Mouse (Mus musculus) myocyte (in vitro differentiated cells): ENCODE data around the gene Xylt1. TPM values are rescaled to one million over a fixed set of nuclear protein-coding genes. Genes with fewer than 3 reads are reported as not detected.

ENCODE experiments used
- H3K27me3 ChIP-seq: one replicate; pipeline ENCODE4 v1.6.1; 2011; ENCODE audit not compliant: control insufficient read depth, insufficient read depth, insufficient read length
- H3K36me3 ChIP-seq: one replicate; pipeline ENCODE4 v1.6.1; 2011; ENCODE audit not compliant: control insufficient read depth, insufficient read depth
- H3K4me2 ChIP-seq: one replicate; pipeline ENCODE4 v1.6.1; 2011; ENCODE audit warnings: low read depth, control low read depth
- H3K4me3 ChIP-seq: one replicate; pipeline ENCODE4 v1.5.1; 2011; ENCODE audit warnings: mild to moderate bottlenecking, control low read depth, moderate library complexity
- H3K79me2 ChIP-seq: one replicate; pipeline ENCODE4 v1.6.1; 2011; ENCODE audit not compliant: control insufficient read depth, insufficient read depth
- H3ac ChIP-seq: one replicate; pipeline ENCODE4 v1.6.1; 2011; ENCODE audit not compliant: control insufficient read depth, insufficient read length
- CEBPB ChIP-seq: IDR thresholded peaks from 2 replicates; pipeline ENCODE4 v1.6.1; 2011; ENCODE audit warnings: mild to moderate bottlenecking, moderate library complexity; ENCODE audit not compliant: poor library complexity, insufficient read depth, severe bottlenecking
- E2F4 ChIP-seq: IDR thresholded peaks from one replicate; pipeline ENCODE4 v1.6.1; 2011; ENCODE audit warnings: mild to moderate bottlenecking, control low read depth, moderate library complexity; ENCODE audit not compliant: insufficient read depth
- MAX ChIP-seq: IDR thresholded peaks from one replicate; pipeline ENCODE4 v1.6.1; 2011; ENCODE audit warnings: low read depth, mild to moderate bottlenecking, control low read depth
- MYOD1 ChIP-seq, 3 experiments: IDR thresholded peaks; one replicate each; pipeline ENCODE4 v1.6.1; 2011; ENCODE audit warnings: control low read depth in 2 of 3, low read depth in 2 of 3, mild to moderate bottlenecking in 2 of 3, moderate library complexity in 1 of 3; ENCODE audit not compliant: insufficient read length in 2 of 3, control insufficient read depth in 1 of 3
- MYOG ChIP-seq, 3 experiments: IDR thresholded peaks; one replicate each; pipeline ENCODE4 v1.6.1; 2011; ENCODE audit warnings: control low read depth in 2 of 3, low read depth in 2 of 3, mild to moderate bottlenecking in 2 of 3; ENCODE audit not compliant: insufficient read length in 2 of 3, control insufficient read depth in 1 of 3, insufficient read depth in 1 of 3
- POLR2A ChIP-seq: IDR thresholded peaks from one replicate; pipeline ENCODE4 v1.6.1; 2011; ENCODE audit warnings: low read depth, mild to moderate bottlenecking, control low read depth, moderate library complexity; ENCODE audit not compliant: insufficient read length
- POLR2AphosphoS2 ChIP-seq: IDR thresholded peaks from one replicate; pipeline ENCODE4 v1.6.1; 2011; ENCODE audit warnings: low read depth, control low read depth; ENCODE audit not compliant: insufficient read length
- REST ChIP-seq: IDR thresholded peaks from one replicate; pipeline ENCODE4 v1.6.1; 2011; ENCODE audit warnings: mild to moderate bottlenecking, control low read depth, moderate library complexity; ENCODE audit not compliant: insufficient read depth, insufficient read length
- SRF ChIP-seq: IDR thresholded peaks from one replicate; pipeline ENCODE4 v1.6.1; 2011; ENCODE audit warnings: low read depth; ENCODE audit not compliant: control insufficient read depth, insufficient read length
- TCF12 ChIP-seq: IDR thresholded peaks from one replicate; pipeline ENCODE4 v1.6.1; 2011; ENCODE audit warnings: mild to moderate bottlenecking, control low read depth; ENCODE audit not compliant: poor library complexity, insufficient read depth, severe bottlenecking
- TCF3 ChIP-seq: IDR thresholded peaks from one replicate; pipeline ENCODE4 v1.6.1; 2011; ENCODE audit warnings: low read depth, control low read depth; ENCODE audit not compliant: insufficient read length
- USF1 ChIP-seq: IDR thresholded peaks from one replicate; pipeline ENCODE4 v1.6.1; 2011; ENCODE audit warnings: low read depth, mild to moderate bottlenecking, control low read depth, moderate library complexity
- polyA plus RNA-seq: library from polyadenylated mRNA; unstranded; fragments of >200 nt; fragmentation: generic; extraction: Trizol; gene quantifications from one replicate; pipeline ENCODE4 v1.2.1, GENCODE M21; 2012; ENCODE audit warnings: missing spikeins

Xylt1 gene
- polyA plus RNA-seq, 1 experiment: not detected

GRCm38 (mm10) chr7:117362493-117362892, 18.3 kb upstream of the Xylt1 start:
- Histone ChIP-seq H3K4me3 (no peak overlapping the region), H3K36me3 (no peaks in the 10 kb centered on the region), H3K27me3 (no peaks in the 10 kb centered on the region), H3K4me2 (no peak overlapping the region), H3ac (no peak overlapping the region), H3K79me2 (no peaks in the 10 kb centered on the region)
- TF ChIP-seq CEBPB (no peak), E2F4 (no peak), TCF3 (no peak), POLR2A (no peak), POLR2AphosphoS2 (no peak), MYOG (IDR thresholded peaks at IDR 0.05; ENCODE audit: control insufficient read depth in 1 of 3, insufficient read depth in 1 of 3, insufficient read length in 2 of 3, low read depth in 2 of 3) (no peak), MYOD1 (IDR thresholded peaks at IDR 0.05; ENCODE audit: control insufficient read depth in 1 of 3, insufficient read length in 2 of 3, low read depth in 2 of 3) (no peak), USF1 (no peak), REST (no peak), SRF (no peak), TCF12 (no peak), MAX (no peak)

GRCm38 (mm10) chr7:117368647-117369289, 12.0 kb upstream of the Xylt1 start:
- no peak for TF ChIP-seq CEBPB
- H3K27me3 ChIP-seq: no peaks in the 10 kb centered on the region
- no peak overlapping the region for H3K4me2 ChIP-seq
- H3K4me3 ChIP-seq: no peak overlapping the region
- H3ac ChIP-seq: no peak overlapping the region
- H3K36me3 ChIP-seq: no peaks in the 10 kb centered on the region
- no peaks in the 10 kb centered on the region for H3K79me2 ChIP-seq

GRCm38 (mm10) chr7:117369290-117369941, 11.4 kb upstream of the Xylt1 start:
- Histone ChIP-seq H3K4me3 (no peak overlapping the region), H3K27me3 (no peaks in the 10 kb centered on the region), H3K4me2 (no peak overlapping the region), H3K36me3 (no peaks in the 10 kb centered on the region), H3K79me2 (no peaks in the 10 kb centered on the region), H3ac (no peak overlapping the region)
- TF ChIP-seq MYOD1 (IDR thresholded peaks at IDR 0.05; ENCODE audit: control insufficient read depth in 1 of 3, insufficient read length in 2 of 3, low read depth in 2 of 3): no peak
- TF ChIP-seq POLR2AphosphoS2: no peak
- TF ChIP-seq TCF3: no peak
- TF ChIP-seq MYOG (IDR thresholded peaks at IDR 0.05; ENCODE audit: control insufficient read depth in 1 of 3, insufficient read depth in 1 of 3, insufficient read length in 2 of 3, low read depth in 2 of 3): no peak
- no peak for TF ChIP-seq E2F4
- TF ChIP-seq POLR2A: no peak
- no peak for TF ChIP-seq MAX
- TF ChIP-seq USF1: no peak
- no peak for TF ChIP-seq TCF12
- TF ChIP-seq CEBPB: no peak
- no peak for TF ChIP-seq REST
- no peak for TF ChIP-seq SRF

GRCm38 (mm10) chr7:117375886-117376309, 4.9 kb upstream of the Xylt1 start:
- H3K27me3 ChIP-seq: no peaks in the 10 kb centered on the region
- H3K4me2 ChIP-seq: no peak overlapping the region
- H3K4me3 ChIP-seq: no peak overlapping the region
- no peak for TF ChIP-seq SRF
- no peak overlapping the region for H3ac ChIP-seq
- no peaks in the 10 kb centered on the region for H3K79me2 ChIP-seq
- H3K36me3 ChIP-seq: no peaks in the 10 kb centered on the region

- no peak overlapping the region for H3K4me2 ChIP-seq
- H3K36me3 ChIP-seq: no peaks in the 10 kb centered on the region
- H3ac ChIP-seq: no peak overlapping the region
- no peaks in the 10 kb centered on the region for H3K27me3 ChIP-seq
- H3K4me3 ChIP-seq: no peak overlapping the region
- TF ChIP-seq TCF12 (no peak), SRF (no peak), CEBPB (no peak), REST (no peak), POLR2AphosphoS2 (no peak), E2F4 (no peak), TCF3 (no peak), MYOD1 (IDR thresholded peaks at IDR 0.05; ENCODE audit: control insufficient read depth in 1 of 3, insufficient read length in 2 of 3, low read depth in 2 of 3) (no peak), USF1 (no peak), POLR2A (no peak), MYOG (IDR thresholded peaks at IDR 0.05; ENCODE audit: control insufficient read depth in 1 of 3, insufficient read depth in 1 of 3, insufficient read length in 2 of 3, low read depth in 2 of 3) (no peak), MAX (no peak)
- no peaks in the 10 kb centered on the region for H3K79me2 ChIP-seq
Measured at GRCm38 (mm10) chr7:117377138-117377537, 3.6 kb upstream of the Xylt1 start.
